Mouse (Mus musculus): ENCODE measurements around the gene Cdc6.
"Not testable (repeated sequence)": the region's sequence is repeated elsewhere in the genome, so short reads cannot be mapped to it uniquely, and the experiment has no call there.

Gene Cdc6

DNA sequence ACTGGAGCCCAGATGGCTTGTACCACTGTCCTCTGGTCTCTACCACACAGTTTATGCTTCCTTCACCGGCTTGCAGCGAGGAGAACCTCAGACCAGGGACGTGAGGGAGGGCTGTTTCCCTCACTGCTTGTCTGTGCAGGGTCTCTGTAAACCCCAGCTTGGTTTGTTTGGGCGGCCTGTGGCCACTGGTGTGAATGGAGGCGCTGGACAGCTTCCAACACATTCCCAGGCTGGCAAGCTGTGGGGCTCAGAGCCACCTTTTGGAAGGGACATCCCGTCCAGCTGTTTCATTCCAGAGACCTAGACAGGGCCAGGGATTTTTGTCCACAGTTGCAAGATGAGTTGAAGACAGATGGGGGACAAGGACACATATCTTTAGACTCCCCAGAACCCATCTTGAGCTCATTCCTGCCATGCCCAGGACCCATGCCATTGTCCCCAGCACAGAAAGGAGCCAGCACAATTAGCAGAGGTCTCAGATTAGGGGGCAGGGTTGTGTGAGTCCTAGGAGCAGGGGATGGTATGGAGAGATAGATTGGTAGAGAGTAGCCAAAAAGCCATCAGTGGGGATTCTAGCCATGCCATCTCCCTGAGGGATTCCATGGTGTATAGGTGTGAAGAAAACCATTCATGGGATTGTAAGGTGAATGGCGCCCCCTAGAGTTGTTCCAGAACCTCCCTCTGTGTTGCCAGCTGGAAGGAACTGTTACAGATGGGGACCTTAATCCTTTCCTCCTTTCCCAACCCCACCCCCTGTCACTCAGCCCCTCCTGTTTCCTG is 24.1 kb downstream of the Cdc6 start:
- no peak for DNase-seq (ENCODE audit: low spot score)

DNA sequence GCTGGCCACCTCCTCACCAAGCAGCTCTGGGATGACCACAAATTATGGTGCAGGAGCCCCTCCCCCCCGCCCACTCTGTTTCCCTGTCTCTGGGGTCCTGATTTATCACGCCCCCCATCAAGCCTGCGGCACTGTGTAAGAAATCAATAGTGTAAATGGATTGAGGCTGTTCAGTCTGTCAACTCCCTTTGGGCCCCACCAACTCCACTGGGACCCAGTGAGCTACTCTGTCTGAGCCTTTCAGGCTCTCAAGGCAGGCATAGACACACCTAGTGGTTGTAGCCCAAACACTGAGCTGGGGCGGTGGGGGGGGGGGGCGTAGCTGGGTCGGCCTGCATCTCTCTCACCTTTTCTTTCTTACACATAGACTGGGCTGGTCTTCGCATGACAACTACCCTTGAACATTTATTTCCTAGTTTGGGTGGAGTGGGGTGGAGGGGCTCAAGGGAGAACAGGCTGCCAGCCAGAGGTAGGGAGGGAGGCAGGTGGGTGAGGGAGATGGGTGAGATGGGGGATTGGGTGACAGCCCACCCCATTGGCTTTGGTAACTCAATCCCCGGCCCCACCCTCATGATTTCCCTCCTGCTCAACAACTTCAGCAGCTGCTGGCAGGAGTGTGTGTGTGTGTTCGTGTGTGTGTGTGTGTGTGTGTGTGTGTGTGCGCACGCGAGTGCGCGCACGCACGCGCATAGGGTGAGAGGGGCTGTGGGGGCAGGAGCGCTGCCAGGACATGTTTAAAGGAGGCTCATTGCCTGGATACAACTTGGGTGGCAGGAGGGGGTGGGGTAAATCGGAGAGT is 24.9 kb downstream of the Cdc6 start:
- DNase-seq (ENCODE audit: low spot score): no peak

DNA sequence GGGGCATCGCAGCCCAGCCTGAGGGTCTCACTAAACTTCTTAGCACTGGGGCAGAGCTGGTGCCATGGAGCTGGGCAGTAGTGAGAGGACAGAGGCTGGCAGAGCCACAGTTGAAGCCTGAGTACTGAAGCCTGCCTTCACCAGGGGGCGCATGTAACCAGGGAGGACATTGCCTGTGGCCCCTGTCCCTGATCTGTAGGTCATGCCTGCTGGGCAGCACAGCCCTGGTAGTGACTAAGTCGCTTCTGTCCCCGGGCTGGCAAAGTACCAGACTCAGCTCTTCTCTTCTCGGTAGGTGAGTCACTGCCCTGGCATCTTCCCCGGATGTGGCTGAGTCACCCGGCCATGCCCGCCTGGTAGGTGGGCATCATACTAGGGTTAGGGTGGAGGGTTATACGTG is 25.6 kb downstream of the Cdc6 start:
- DNase-seq (ENCODE audit: low spot score): no peak

DNA sequence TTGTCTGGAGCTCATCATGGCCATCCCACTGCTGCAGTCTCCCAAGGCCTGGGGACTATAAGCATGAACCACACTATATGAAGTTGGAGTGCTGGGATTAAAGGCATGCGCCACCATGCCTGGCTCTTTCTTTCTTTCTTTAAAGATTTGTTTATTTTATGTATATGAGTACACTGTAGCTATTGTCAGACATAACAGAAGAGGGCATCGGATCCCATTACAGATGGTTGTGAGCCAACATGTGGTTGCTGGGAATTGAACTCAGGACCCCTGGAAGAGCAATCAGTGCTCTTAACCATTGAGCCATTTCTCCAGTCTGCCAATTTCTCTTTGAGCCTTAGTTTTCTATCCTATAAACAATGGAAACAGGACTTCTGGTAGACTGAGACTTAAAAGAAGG is 26.2 kb downstream of the Cdc6 start:
- DNase-seq (ENCODE audit: low spot score): not testable (repeated sequence)

DNA sequence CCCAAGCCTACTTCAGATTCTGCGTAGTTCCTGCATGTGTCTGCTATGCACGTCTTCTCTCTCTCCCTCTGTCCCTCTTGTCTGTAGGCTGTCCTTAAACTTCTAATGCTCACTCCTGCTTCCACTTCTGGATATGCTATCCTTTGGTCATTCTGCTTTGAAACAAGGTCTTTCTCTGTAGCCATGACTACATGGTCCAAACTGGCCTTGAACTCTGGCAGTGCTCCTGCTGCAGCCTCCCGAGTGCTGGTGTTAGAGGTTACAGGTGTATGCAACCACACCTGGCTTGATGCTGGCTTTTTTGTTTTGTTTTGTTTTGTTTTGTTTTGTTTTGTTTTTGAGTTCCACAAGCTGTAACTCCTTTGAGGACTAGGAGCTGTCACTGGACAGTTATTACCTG is 26.8 kb downstream of the Cdc6 start:
- no peak for DNase-seq (ENCODE audit: low spot score)

DNA sequence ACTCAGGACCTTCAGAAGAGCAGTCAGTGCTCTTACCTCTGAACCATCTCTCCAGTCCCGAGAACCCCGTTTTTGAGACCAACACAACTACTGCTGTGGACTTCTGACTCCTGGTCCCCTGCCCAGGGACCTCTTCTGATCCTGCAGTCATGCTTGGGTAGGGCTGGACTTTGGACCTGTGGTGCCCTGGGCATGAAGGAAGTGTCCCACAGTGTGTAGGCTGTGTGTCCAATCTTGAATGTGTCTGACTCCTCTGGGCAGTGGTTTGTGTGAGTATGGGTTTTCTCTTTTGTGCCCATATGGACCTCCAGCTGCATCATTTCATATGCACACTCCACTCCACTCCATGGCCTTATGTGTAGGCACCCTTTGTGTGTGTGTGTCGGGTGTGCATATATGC is 27.5 kb downstream of the Cdc6 start:
- DNase-seq (ENCODE audit: low spot score): no peak

DNA sequence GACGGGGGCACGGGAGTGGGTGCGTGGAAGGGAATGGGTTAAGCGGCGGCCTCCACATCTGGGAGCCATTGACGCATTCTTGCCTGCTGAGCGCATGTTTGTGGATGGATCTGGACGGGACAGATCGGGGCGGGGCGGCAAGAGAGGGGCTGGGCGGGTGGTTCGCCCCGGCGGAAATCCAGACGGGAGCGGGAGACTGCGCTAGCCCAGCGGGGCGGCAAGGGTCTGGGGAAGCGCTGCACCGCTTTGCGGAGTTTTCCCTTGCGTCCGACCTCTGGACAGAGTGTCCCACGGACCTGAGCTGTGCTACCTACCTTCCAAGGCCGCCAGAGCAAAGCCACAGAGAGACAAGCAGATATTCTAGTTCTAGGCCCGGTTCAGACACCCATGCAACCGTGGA is 28.6 kb downstream of the Cdc6 start:
- no peak for DNase-seq (ENCODE audit: low spot score)

DNA sequence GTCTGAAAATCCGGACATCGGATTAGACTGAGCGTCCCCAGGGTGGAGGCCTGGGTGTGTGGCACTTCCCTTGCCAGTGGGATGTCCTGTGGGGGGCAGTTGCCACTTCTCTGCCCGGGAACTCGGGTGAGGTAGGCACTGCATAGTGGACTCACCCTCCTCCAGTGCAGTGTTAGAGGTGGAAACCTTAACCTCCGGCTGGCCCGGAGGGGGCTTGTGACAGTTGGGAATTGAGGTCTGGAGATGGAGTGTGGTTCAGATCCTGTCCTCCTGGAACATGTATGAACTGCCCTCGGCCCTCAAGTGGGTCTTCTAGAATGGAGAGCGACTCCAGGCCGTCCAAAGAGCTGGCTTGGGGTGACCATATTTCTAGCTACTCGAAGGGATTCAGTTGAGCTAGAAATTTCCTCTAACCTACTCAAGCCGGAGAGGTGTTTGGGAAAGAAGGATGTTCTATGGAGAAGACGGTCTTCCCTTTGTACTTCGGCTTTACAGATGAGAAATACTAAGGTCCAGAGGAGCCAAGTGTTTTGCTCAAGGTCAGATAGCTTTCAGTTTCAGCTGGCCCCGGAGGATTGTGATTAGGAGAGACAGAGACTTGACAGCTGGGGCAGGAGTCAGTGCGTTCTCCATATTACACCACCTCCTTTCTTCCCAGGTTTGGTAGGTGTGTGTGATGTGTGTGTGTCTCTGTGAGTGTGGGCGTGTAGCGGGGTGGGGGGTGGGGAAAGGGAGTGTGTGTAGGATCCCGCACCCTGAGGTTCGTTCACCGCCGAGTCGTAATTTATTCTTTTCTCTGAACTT is 29.2 kb downstream of the Cdc6 start:
- DNase-seq (ENCODE audit: low spot score): no peak

DNA sequence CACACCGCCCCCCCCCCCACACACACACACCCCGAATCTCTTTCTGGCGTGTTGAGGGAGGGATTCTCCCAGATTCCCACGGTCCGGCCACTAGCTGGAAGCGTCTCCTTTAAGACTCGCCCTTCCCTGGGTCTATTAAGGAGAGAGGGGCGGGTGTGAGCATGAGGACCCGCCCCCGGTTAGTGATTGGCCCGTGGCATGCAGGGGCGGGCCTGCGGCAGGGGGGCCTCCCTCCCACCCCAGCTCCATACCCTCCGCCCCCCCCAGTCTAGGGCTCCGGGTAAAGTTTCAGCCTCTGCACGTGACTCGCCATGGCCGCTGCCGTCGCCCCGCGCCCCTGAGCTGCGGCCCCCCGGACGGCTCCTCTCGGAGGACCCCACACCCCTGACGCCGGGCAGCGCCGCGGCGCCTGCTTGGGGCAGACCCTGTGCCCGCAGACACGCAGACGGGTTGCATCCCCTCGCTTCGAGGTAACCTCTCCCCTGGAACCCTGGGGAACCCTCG is 29.9 kb downstream of the Cdc6 start:
- no peak for DNase-seq (ENCODE audit: low spot score)

DNA sequence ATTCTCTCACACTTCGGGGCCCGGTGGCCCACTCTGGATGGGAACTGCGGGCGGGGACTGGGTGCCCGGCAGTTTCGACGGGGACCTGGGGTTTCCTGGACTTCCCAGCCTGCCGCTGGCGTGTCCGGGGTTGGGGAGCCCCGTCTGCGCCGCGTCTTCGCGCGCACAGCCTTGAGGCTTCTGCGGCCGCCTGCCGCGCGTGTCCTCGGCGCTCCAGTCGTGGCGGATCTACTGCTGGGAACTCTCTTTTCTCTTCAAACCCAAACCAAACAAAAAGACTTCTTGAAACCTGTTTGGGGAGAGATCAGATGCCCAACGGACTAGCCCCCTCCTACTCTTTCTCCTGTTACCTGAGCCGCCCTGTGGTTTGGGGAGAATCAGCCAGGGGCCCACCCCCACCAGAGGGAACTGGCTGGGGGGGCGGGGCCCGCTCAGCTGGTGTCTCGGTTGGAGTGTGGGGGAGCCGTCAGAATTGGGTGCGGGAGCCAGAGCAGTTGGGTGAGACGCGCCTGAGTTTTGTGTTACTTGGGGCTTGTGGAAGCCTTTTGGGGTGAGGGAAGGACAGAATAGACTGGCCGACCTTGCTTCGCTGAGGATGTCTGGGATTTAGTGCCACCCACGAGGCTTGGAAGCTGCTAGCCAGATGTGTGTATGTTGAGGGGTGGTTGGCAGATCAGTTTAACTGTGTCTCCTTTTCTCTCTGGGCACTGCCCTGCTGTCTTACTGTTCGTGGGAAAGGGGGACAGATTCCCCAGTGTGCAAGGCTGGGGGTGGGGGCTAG is 30.5 kb downstream of the Cdc6 start:
- no peak for DNase-seq (ENCODE audit: low spot score)

DNA sequence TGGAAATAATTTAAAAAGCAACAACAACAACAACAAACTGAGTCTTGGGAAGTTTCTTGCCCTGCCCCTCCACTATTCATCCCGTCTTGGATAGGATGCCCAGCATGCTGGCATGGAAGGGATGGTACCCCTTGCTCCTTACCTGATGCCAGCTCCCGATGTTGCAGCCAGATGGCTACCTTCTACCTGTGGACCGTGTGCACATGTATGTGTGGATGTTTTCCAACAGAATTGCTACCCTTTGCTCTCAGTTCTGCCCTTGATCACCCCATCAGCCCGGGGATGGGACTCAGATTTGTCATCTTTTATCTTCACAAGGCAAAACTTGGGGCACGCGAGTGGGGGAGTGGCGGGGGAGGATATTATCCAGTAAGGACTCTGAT is 31.1 kb downstream of the Cdc6 start:
- DNase-seq (ENCODE audit: low spot score): no peak

DNA sequence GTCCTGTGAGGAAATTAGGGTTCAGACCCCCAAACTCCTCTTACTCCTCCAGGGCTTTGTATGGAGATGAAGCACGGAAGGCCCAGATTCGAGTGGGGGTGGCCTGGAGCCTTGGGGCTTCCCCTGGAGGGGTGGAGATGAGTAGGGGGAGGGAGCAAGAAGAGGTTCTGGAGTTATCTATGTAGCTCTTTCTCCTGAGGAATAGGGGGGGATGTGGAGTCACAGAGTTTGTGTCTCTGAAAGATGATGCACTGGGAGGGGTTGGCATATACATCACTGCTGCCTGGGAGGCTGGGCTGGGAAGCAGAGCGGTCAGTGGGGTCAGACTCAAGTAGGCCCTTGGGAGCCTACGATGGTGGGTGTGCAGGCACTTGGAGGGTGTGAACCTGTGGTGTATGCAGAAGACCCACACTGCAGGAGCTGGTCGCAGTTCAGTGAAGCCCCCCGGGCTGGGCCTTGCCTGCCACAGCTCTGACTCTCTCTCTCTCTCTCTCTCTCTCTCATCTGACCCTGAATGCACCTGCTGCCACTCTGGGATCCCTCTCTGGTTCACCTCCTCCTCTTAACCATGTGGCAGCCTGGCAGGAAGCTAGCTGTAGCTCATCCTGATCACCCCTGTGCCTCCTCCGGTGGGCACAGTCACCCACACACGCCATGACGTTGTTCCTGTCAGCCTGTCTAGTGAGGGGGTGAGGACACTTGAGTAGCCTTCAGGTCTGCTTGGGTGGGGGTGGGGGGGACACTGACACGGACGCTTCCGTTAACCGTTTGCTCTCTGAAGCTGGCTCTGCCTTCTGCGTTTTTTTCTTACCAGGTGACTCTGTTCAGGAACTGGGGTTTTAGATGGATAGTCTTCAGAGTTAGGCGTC is 31.7 kb downstream of the Cdc6 start:
- DNase-seq (ENCODE audit: low spot score): no peak

DNA sequence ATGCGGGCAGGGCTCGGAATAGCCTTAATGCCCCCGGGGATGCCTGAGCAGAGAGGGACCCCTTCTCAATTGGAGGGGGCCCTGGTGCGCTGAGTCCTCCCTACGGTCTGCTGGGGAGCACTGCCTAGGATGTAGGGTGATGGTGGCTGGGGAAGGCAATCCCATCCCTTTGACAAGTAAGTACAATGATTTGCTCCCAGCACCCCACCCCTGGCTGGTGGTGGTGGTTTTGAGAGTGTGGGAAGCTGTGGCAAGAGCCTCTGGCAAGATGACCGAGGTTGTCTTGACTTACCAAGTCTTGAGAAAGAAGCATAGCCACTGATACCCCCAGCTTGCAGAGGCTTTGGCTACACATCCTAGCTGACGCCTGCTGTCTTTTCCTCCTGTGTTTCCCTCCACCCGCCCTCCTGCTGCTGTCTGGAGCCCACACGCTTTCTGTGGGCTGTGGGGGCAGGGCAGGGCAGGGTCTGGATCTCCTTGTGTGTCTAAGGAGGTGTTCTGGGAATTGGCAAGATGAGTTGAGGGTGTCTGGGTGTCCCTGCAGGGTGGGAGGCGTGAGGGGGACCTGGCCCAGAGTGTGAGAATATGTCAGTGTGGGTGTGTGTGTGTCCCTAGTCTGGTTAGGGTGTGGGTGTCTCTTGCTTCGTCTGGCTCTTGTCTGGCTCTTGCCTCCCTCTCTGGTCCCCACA is 32.5 kb downstream of the Cdc6 start:
- DNase-seq (ENCODE audit: low spot score): no peak

DNA sequence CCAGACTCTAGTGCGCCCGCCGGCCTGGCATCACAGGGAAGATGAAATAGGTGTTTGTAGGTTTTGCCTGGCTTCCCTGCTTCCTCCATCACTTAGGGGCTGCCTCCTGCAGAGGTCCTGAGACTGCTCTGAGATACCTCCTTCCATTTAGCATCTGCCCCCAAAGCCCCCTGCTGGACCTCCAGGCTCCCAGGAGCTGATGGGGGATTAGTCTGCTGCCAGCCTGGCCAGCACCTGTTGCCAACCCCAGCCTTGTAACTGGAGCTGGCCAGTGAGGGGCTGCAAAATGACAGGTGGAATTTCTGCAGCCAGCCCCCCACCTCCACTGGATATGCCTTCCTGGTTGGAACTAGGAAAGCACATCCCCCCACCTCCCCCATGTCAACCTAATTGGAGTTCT is 33.2 kb downstream of the Cdc6 start:
- no peak for DNase-seq (ENCODE audit: low spot score)

DNA sequence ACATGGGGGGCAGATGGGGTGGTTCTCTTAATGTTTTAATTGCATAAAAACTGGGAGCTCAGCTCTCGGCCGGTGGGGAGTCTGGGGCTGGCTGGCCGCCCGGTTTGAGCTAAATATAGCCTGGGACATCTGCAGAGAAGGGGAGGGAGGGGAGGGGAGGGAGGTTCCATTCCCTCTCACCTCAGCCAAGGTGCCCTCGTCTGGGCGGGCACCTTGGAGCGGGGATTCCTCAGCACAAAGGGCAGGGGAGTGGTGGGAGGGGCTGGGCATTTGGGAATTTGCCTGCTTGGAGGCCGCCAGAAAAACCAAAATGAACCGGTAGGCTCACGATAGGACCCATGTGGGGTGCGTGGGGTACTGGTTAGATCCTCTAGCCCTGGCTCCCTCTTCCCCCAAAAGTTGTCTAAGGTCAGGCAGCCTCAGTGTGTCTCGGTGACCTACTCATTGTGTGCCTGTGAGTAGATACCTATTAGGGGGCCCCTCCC is 33.8 kb downstream of the Cdc6 start:
- no peak for DNase-seq (ENCODE audit: low spot score)

DNA sequence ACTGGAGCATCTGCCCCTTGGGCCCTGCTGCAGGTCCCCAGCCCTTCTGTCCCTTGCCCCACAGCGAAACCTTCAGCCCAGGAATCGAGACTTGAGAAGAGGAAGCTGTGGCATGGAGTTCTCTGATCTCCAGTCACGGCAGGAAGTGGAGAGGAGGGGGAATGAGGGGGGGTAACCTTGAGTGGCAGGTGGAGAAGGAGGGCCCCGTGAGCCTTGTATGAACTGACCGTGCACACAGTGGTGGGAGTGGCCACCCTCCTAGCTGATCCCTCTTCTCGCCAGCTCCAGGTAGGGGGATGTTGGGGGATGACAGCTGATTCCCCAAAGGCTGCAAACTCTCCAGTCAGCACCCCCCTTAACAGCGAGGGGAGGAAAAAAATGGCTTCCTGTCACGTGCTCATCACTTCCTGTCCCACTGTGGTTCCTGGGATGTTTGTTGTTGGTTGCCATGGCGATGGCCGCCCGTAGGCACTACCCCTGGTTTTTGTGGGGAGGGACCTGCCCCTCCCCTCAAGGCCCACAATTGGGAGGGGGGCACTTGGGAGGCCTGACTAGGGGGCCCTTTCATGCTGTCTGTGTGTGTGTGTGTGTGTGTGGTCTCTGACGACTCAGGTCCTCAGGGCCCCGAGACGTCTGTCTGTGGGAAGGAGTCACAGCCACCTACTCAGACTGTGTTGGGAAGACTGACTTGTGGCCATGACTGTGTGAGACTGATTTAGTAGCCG is 34.4 kb downstream of the Cdc6 start:
- DNase-seq (ENCODE audit: low spot score): no peak

DNA sequence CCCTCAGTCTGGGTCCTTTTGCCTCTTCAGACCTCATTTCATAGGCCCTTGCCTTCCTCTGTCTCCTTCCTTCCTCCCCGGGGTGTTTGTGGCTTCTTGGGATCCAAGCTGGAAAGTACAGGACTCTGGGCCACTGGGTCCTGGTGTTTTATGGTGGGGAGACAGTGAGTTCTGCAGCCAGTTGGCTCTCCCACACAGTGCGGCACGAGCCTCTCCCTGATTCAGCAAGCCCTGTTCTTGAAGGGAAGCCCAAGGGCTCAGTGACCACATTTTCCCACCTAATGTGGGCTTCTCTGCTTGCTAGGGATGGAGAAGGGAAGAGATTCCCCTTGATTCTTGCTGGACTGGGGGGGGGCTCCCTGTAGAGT is 34.9 kb downstream of the Cdc6 start:
- DNase-seq (ENCODE audit: low spot score): no peak

DNA sequence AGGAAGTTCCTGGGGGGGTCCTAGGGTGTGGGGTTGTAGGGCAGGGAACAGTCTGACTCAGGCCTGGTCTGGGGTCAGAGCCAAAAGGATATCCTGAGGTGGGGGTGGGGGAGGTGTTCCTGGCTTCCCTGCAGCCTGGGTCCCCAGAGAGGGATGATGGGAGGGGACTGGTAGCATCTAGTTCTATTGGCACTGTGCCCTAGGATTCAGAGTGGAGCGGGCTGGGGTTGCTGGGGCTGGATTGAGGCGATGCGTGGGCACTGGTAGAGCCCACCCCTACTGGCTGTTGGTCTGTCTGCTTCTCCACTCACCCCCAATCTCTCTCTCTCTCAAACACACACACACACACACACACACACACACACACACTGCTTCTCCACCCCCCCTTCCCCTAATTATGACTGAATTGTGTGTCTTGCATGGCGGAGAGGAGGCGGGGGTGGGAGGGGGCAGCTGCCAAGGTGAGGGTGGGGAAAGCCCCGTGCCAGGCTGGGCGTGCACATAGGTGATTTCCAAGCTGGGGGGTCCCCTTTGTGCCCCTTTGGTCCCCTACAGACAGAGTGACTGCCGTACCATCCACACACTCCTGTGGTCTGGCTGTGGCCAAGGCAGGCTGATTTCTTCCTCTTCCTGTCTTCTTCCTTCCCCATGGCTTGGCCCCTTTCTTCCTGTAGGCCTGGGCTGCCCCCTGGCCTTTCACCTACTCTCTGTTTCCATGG is 35.5 kb downstream of the Cdc6 start:
- no peak for DNase-seq (ENCODE audit: low spot score)

Data from layer of hippocampus, adult 9-10 months (tissue).